Mouse (Mus musculus): Measurements from ENCODE around the gene Srrm2. TPM values are rescaled to one million over a fixed set of nuclear protein-coding genes. Genes with fewer than 3 reads are reported as not detected.

Srrm2 gene
- total and polyA plus RNA-seq, 3 experiments: 26.7 to 383 (median 90.4) TPM

- Histone ChIP-seq H3K4me1 (ENCODE audit: control insufficient read depth in 1 of 2, insufficient read depth in 2 of 2) (peaks cover 2 to 32% of the 10 kb centered on the region in 2 experiments; a peak in 3 of 4 replicates), H3K9ac (ENCODE audit: insufficient read depth, low read depth) (peak overlapping the region; percentile 98), H3K79me2 (replicated peaks; ENCODE audit: control insufficient read depth, extremely low read depth, insufficient read depth, poor library complexity, severe bottlenecking) (peaks cover 20% of the 10 kb centered on the region), H3K27me3 (replicated peaks) (no peaks in the 10 kb centered on the region), H3K36me3 (replicated peaks in 1 of 2; ENCODE audit: control insufficient read depth in 1 of 2, insufficient read depth in 1 of 2, low read length in 1 of 2) (peaks cover 26 to 39% of the 10 kb centered on the region in 2 experiments), H3K4me3 (replicated peaks in 1 of 3; ENCODE audit: low read depth in 2 of 3, low read length in 2 of 3, poor library complexity in 1 of 3) (peak overlapping the region; percentile 81 to 87 (median 82)), H3K27ac (ENCODE audit: insufficient read depth, low read depth) (peak overlapping the region; percentile 41), H3K9me3 (replicated peaks; ENCODE audit: low read length) (no peaks in the 10 kb centered on the region), H3K4me2 (ENCODE audit: insufficient read depth, low read depth, poor library complexity, severe bottlenecking) (peak overlapping the region; percentile 84)
- in situ Hi-C loops (cut with MboI; ENCODE audit: low pct_ligation_motif_present, low pct_unique_long_range_greater_than_20kb, low sequenced_read_pairs) (no loop called here), dilution Hi-C loops (cut with MboI; ENCODE audit: extremely low pct_ligation_motif_present, extremely low pct_unique_long_range_greater_than_20kb, low sequenced_read_pairs) (no loop called here)
- 0 out of 2 replicates have a peak, but pooled peaks have one; percentile 39 for TF ChIP-seq MAZ (IDR thresholded peaks at IDR 0.05; ENCODE audit: low read depth, low read length)
- no peak for TF ChIP-seq USF2 (conservative IDR thresholded peaks at IDR 0.05; ENCODE audit: low read depth, low read length)
- peak; percentile 48 for DNase-seq (ENCODE audit: extremely low read depth)
Measured at GRCm38 (mm10) chr17:23828271-23829001, 38.1 kb downstream of the Srrm2 start.

DNA sequence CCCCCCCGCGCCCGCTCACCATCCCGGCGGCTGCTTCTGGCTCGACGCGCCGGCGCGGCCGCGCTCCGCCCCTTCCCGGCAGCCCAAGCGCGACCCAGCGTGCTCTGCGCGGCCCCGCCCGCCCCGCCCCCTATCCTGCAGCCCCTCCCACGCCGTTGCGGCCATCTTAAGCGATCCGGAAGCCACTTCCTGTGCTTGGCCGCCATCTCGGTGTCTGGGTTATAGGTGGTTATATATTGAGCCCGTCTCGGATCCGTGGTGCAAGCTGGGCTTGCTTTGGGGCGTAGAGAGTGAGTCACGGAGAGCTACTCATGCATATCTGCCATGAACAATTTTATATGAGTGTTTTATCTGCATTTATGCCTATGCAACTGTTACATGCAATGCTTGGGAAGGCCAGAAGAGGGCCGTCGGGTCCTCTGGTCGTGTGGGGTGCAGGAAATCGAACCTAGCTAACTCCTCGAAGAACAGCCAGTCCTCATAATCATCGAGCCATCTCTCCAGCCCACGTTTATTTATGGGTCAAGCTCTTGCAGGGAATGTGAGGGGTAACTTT lies 38.8 kb downstream of the Srrm2 start, which contains the start of gene Elob:
Gene Elob, minus strand, starts transcription at position 73 of the 556 bp plus-strand sequence.
- H3K4me2 ChIP-seq (ENCODE audit: insufficient read depth, low read depth, poor library complexity, severe bottlenecking): peak within 1 kb of the TSS; percentile 84
- in situ Hi-C loops (cut with MboI; ENCODE audit: low pct_ligation_motif_present, low pct_unique_long_range_greater_than_20kb, low sequenced_read_pairs) (no loop called here), dilution Hi-C loops (cut with MboI; ENCODE audit: extremely low pct_ligation_motif_present, extremely low pct_unique_long_range_greater_than_20kb, low sequenced_read_pairs) (no loop called here)
- peaks cover 19 to 32% of the 10 kb centered on the region in 2 experiments for H3K36me3 ChIP-seq (replicated peaks in 1 of 2; ENCODE audit: control insufficient read depth in 1 of 2, insufficient read depth in 1 of 2, low read length in 1 of 2)
- peaks cover 20% of the 10 kb centered on the region for H3K79me2 ChIP-seq (replicated peaks; ENCODE audit: control insufficient read depth, extremely low read depth, insufficient read depth, poor library complexity, severe bottlenecking)
- H3K27me3 ChIP-seq (replicated peaks): no peaks in the 10 kb centered on the region
- peak within 1 kb of the TSS; percentile 98 for H3K9ac ChIP-seq (ENCODE audit: insufficient read depth, low read depth)
- H3K9me3 ChIP-seq (replicated peaks; ENCODE audit: low read length): no peaks in the 10 kb centered on the region
- DNase-seq (ENCODE audit: extremely low read depth): peak; percentile 92
- peak within 1 kb of the TSS; percentile 95 for H3K27ac ChIP-seq (ENCODE audit: insufficient read depth, low read depth)
- H3K4me1 ChIP-seq (ENCODE audit: control insufficient read depth in 1 of 2, insufficient read depth in 2 of 2): peaks cover 2 to 32% of the 10 kb centered on the region in 2 experiments; a peak in 3 of 4 replicates
- H3K4me3 ChIP-seq (replicated peaks in 1 of 3; ENCODE audit: low read depth in 2 of 3, low read length in 2 of 3, poor library complexity in 1 of 3): peak within 1 kb of the TSS; percentile 81 to 87 (median 82)
- TF ChIP-seq MAZ (IDR thresholded peaks at IDR 0.05; ENCODE audit: low read depth, low read length) (no peak; the same call in 1 of the 2 replicates), SMC3 (IDR thresholded peaks at IDR 0.05; ENCODE audit: low read depth, low read length) (peak; percentile 54), PAX5 (IDR thresholded peaks at IDR 0.05; ENCODE audit: low read length) (no peak), MEF2A (IDR thresholded peaks at IDR 0.05; ENCODE audit: borderline replicate concordance, low read depth, low read length) (peak; percentile 34; the same call in 1 of the 2 replicates), GABPA (IDR thresholded peaks at IDR 0.05; ENCODE audit: insufficient replicate concordance, low read depth, low read length) (no peak; the same call in 1 of the 2 replicates), CHD1 (IDR thresholded peaks at IDR 0.05; ENCODE audit: low read depth, low read length) (no peak), JUN (IDR thresholded peaks at IDR 0.05; ENCODE audit: insufficient read depth, low read depth, low read length) (no peak), NELFE (IDR thresholded peaks at IDR 0.05; ENCODE audit: low read depth, low read length) (peak; percentile 39), USF2 (conservative IDR thresholded peaks at IDR 0.05; ENCODE audit: low read depth, low read length) (no peak), UBTF (IDR thresholded peaks at IDR 0.05; ENCODE audit: low read depth, low read length) (no peak), MYC (IDR thresholded peaks at IDR 0.05; ENCODE audit: low read depth, low read length) (no peak), MAX (IDR thresholded peaks at IDR 0.05; ENCODE audit: low read length) (no peak), E2F4 (IDR thresholded peaks at IDR 0.05; ENCODE audit: insufficient replicate concordance, low read depth, low read length) (no peak), RCOR1 (conservative IDR thresholded peaks at IDR 0.05; ENCODE audit: low read depth, low read length) (no peak), CTCF (conservative IDR thresholded peaks at IDR 0.05 in 1 of 2, IDR thresholded peaks at IDR 0.05 in 1 of 2; ENCODE audit: low read depth in 2 of 2, low read length in 2 of 2) (peak; percentile 66 to 69), TCF12 (IDR thresholded peaks at IDR 0.05; ENCODE audit: low read depth, low read length) (peak; percentile 61), CHD2 (IDR thresholded peaks at IDR 0.05; ENCODE audit: low read length) (no peak), SIN3A (IDR thresholded peaks at IDR 0.05; ENCODE audit: low read length) (no peak; the same call in 1 of the 2 replicates), POLR2AphosphoS2 (IDR thresholded peaks at IDR 0.05; ENCODE audit: low read depth, low read length) (no peak; the same call in 1 of the 2 replicates), KAT2A (IDR thresholded peaks at IDR 0.05; ENCODE audit: insufficient replicate concordance, low read length) (0 out of 2 replicates have a peak, but pooled peaks have one; percentile 51), EP300 (IDR thresholded peaks at IDR 0.05; ENCODE audit: low read length) (no peak), JUND (conservative IDR thresholded peaks at IDR 0.05; ENCODE audit: low read depth, low read length) (no peak), ELF1 (IDR thresholded peaks at IDR 0.05; ENCODE audit: low read depth, low read length) (peak; percentile 86), ZNF384 (IDR thresholded peaks at IDR 0.05; ENCODE audit: low read depth, low read length) (no peak), TBP (conservative IDR thresholded peaks at IDR 0.05; ENCODE audit: low read depth, low read length) (peak; percentile 84), MXI1 (IDR thresholded peaks at IDR 0.05; ENCODE audit: low read depth, low read length) (peak; percentile 27; the same call in 1 of the 2 replicates), POLR2A (IDR thresholded peaks at IDR 0.05; ENCODE audit: low read depth, low read length) (peak; percentile 78), IRF4 (IDR thresholded peaks at IDR 0.05; ENCODE audit: low read depth, low read length) (no peak), ZC3H11A (IDR thresholded peaks at IDR 0.05; ENCODE audit: low read depth, low read length) (peak; percentile 94), ZKSCAN1 (IDR thresholded peaks at IDR 0.05; ENCODE audit: borderline replicate concordance, low read depth, low read length) (no peak)

Data from CH12.LX (cell line).